Mouse (Mus musculus) bone marrow, adult 2 months (tissue): ENCODE data around the gene Lrp2bp.

Experiments used
- CTCF ChIP-seq: fragments of 200-500 bp; IDR thresholded peaks from 2 replicates; pipeline ENCODE4 v1.5.1; 2011; ENCODE audit warnings: low read length, control low read depth; ENCODE audit not compliant: control insufficient read depth, insufficient read depth
- POLR2A ChIP-seq: fragments of 200-500 bp; IDR thresholded peaks from 2 replicates; pipeline ENCODE4 v1.6.1; 2011; ENCODE audit warnings: low read depth, mild to moderate bottlenecking, control low read depth, low read length, borderline replicate concordance; ENCODE audit not compliant: control insufficient read depth

GRCm38 (mm10) chr8:45995576-45995975, 3.5 kb upstream of the Lrp2bp start:
- TF ChIP-seq CTCF, result no peak
- TF ChIP-seq POLR2A, result no peak
